Mouse (Mus musculus): Measurements from ENCODE around the gene Baiap2l1. TPM values are rescaled to one million over a fixed set of nuclear protein-coding genes. Genes with fewer than 3 reads are reported as not detected.

Baiap2l1 gene
- total RNA-seq, 4 experiments from 2014 or later: 6.2 to 21.3 (median 11.1) TPM

DNA sequence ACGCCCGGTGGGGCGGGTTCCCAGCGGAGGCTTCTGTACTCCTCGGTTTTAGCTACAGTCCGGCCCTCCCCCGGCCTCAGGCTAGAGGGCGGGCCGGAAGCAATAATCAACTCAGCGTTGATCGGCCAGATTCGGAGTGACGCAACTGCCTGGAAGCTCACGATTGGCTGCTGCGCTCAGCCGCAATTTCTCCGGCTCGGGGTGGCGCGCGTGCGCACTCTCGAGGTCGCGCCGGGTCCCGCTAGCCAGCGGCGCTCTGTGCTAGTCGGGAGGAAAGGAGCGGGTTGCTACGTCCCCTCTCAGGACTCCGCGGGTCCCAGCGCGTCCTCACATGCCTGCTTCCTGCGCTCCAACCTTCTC, 134.4 kb downstream of the Baiap2l1 start, which contains the start of gene Tecpr1:
TSS of gene Tecpr1 (minus strand) at position 113 of the 360 bp plus-strand sequence.
- peak; percentile 95 for DNase-seq

DNA sequence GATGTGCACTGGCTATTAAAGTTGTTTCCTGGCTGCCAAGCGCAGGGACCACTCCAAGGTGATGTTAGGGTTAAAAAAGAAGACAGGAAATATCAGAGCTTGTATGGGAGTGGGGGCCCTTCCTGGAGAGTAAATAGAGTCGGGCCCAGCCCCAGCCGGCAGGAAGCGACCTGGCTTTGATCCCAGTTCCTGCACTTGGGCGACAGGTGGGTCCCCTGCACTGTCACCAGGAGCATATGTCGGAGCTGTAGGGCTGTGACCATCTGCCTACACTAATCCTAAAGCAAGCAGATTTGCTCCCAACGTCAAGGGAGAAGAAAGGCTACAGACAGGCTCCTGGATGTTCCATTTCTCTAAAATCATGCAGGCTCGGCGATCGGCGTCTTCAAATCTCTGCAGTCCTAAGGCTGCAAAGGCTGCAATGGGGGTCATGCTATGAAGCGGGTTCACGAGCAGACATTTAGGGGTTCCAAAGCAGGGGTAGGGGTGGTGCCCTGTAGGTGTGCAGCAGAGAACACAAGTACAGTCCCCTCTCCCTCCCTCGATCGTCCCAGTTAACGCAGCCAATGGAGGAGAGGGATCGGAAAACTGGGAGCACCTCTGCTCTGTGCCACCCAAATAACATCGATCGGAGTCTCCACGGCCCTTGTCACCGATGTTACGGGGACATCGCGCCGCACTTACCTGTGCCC, 135.0 kb downstream of the Baiap2l1 start:
- peak; percentile 48 for DNase-seq

- DNase-seq: no peak
Measured at GRCm38 (mm10) chr5:144221305-144221704, 136.6 kb downstream of the Baiap2l1 start.

- no peak for DNase-seq
Measured at GRCm38 (mm10) chr5:144219936-144220335, 138.0 kb downstream of the Baiap2l1 start.

DNA sequence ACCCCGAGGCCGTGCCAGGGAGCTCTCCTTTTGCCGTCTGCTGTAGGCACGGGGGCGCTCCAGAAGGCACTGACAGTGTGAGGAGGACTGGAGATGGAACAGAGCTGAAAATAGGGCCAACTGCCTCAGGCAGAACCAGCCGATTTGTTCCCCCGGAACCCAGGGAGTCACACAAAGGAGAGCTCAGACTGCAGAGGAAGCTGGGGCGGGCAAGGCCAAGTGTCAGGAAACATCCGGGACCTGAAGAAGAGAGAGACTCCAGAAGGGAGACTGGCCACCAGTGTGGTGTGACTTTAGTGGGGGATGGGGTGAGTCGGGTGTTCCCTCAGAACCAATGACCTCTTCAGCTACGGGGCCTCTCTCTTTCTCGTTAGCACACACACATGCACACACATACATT, 138.6 kb downstream of the Baiap2l1 start:
- DNase-seq: no peak

DNA sequence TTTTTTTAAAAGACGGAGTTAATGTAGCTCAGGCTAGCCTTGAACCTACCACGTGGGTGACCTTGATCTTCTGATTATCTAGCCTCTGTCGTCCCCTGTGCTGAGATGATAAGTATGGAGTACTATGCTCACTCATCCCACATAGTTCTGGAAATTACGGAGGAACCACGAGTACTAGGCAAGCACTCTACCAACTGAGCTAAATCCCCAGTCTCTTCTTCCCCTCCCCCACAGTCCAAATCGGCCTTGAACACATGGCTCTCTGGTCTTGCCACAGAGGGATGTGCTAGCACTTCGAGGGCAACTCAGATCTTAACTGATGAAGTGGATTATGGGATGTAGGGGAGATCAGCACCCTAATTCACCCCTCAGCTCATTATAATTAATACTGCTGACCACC, 139.9 kb downstream of the Baiap2l1 start:
- no peak for DNase-seq

GRCm38 (mm10) chr5:144215992-144216391, 141.9 kb downstream of the Baiap2l1 start:
- DNase-seq: no peak

Other genes starting within 250 kb of the Baiap2l1 start
- 1 to 10 TPM in 3 of 4 experiments, under 1 TPM in 1; 0.61 to 3.0 (median 2.3) TPM for gene Bhlha15, start 167.8 kb downstream of the Baiap2l1 start, total RNA-seq (2022)
- gene Tecpr1, start 134.5 kb downstream of the Baiap2l1 start, total RNA-seq (2022): 100 to 1,000 TPM; 113 to 201 (median 148) TPM
- gene Bri3, start 113.7 kb downstream of the Baiap2l1 start, total RNA-seq (2022): 100 to 1,000 TPM; 101 to 135 (median 118) TPM
- gene Nptx2, start 187.8 kb upstream of the Baiap2l1 start, total RNA-seq (2022): under 1 TPM; 0.23 to 0.45 (median 0.38) TPM